Mouse (Mus musculus) stomach, postnatal 0 days (tissue): ENCODE results near the gene Sgip1.

Source experiments
- CTCF ChIP-seq: IDR thresholded peaks from 2 replicates; pipeline ENCODE4 v1.5.1; 2016; ENCODE audit warnings: antibody characterized with exemption, low read depth, mild to moderate bottlenecking, moderate library complexity
- EP300 ChIP-seq: optimal IDR thresholded peaks from 2 replicates; pipeline ENCODE3; 2016; ENCODE audit warnings: antibody characterized with exemption

DNA sequence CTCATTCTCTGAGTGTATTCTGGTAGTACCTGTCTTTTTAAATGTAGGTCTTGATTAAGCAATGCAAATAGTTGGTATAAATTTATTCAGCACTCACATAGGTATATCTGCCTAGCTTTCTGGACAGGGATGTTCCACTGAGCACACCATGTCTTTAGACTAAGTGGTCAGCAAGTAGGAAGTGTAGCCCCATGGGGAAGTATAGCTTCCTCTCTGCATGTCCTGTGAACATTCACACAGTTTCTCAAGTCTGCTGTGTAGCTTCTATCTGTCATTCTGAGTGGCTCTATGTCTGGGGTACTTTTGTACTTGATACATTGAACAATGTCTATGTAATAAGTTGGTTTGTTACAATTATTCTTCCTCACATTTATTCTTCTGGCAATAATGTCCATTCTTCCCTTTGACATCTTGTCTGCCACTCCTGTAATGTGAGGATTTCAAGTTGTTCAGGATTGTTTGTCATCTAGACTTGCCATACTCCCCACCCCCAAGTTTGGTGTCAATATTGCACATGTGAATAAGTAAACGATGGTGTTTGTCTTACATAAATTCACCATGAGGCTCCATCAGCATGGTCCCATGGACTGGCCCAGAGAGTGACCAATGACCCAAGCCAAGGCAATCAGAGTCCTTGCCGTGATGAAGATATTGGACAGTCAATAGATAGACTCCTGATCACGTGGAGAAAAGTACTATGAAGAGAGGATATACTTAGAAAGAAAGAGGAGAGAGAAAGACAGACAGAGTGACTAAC, 12.4 kb downstream of the Sgip1 start:
- TF ChIP-seq CTCF (no peak), EP300 (no peak)
